Mouse (Mus musculus) heart, adult 2 months (tissue): Measurements from ENCODE around the gene Ubiad1.

Experiments used
- CTCF ChIP-seq: fragments of 200-600 bp; IDR thresholded peaks from 2 replicates; pipeline ENCODE4 v1.8.1; 2022; ENCODE audit warnings: antibody characterized with exemption, mild to moderate bottlenecking, moderate library complexity
- EP300 ChIP-seq: fragments of 200-500 bp; IDR thresholded peaks from 2 replicates; pipeline ENCODE4 v1.6.1; 2011; ENCODE audit warnings: low read depth, low read length, control low read depth; ENCODE audit not compliant: insufficient read depth
- POLR2A ChIP-seq: fragments of 200-500 bp; IDR thresholded peaks from 2 replicates; pipeline ENCODE4 v1.6.1; 2011; ENCODE audit warnings: mild to moderate bottlenecking, low read depth, low read length, control low read depth; ENCODE audit not compliant: insufficient read depth

- no peak for TF ChIP-seq CTCF
- no peak for TF ChIP-seq EP300
- no peak for TF ChIP-seq POLR2A
These were observed 36.2 kb downstream of the Ubiad1 start for GRCm38 (mm10) chr4:148408256-148408975.
